Mouse (Mus musculus): ENCODE measurements around the gene Vamp2. TPM values are rescaled to one million over a fixed set of nuclear protein-coding genes. Genes with fewer than 3 reads are reported as not detected.
A peak's percentile ranks its signal among the peaks of the same experiment; 100 is the strongest.

Vamp2 gene
- polyA plus RNA-seq, 1 experiment = 84.4 TPM

DNA sequence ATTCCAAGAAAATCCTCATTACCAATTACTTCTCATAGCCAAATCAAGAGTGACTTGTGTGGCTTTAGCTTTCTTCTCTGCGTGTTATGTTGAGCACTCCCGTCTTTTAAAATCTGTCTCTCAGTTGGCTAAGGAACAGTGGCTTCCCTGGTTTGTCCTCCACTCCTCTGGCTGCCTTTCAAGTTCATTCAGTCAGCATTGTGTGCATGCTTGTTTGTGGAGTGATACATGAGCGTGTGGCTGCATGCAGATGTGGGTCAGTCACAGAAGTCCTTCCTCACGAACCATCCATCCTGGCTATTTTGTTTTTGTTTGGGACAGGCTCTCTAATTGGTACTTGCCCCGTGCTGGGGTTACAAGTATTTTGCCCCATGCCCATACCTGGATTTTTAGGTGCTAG is 11.7 kb upstream of the Vamp2 start:
- no peaks in the 10 kb centered on the region for H3K27me3 ChIP-seq (ENCODE audit: control insufficient read depth, insufficient read depth, low read length)
- no peak overlapping the region for H3K4me3 ChIP-seq (ENCODE audit: low read depth, low read length)
- 79% methylated on average over 5 of the region's 5 CpGs for WGBS
- no peaks in the 10 kb centered on the region for H3K36me3 ChIP-seq (ENCODE audit: control insufficient read depth, insufficient read depth, low read length)
- H3K27ac ChIP-seq (ENCODE audit: insufficient read depth, low read depth, low read length) = no peak overlapping the region
- TF ChIP-seq POLR2A (IDR thresholded peaks at IDR 0.05; ENCODE audit: low read depth, low read length) (no peak), CTCF (IDR thresholded peaks at IDR 0.05; ENCODE audit: extremely low read depth, insufficient read length, insufficient replicate concordance, low read depth, low read length) (no peak)
- peaks cover 11% of the 10 kb centered on the region; the same call in 1 of the 2 replicates for H3K4me1 ChIP-seq (ENCODE audit: control insufficient read depth, insufficient read depth, insufficient read length, low read length)

DNA sequence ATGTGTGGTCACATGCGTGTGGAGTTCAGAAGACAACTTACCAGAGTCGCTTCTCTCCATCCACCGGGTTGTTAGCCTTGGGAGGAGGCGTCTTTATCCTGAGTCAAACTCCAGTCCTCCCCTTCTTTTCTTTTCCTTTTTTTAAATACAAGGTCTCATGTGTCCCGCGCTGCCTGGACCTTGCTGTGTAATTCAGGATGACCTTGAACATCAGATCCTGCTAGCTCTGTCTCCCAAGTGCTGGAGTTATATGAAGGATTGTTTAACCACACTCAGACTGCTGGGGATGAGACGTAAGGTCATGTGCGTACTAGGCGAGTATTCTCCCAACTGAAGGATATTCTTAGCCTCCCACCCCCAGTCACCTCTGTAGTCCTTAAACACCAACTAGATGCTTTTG is 11.0 kb upstream of the Vamp2 start:
- TF ChIP-seq POLR2A (IDR thresholded peaks at IDR 0.05; ENCODE audit: low read depth, low read length) = no peak
- TF ChIP-seq CTCF (IDR thresholded peaks at IDR 0.05; ENCODE audit: extremely low read depth, insufficient read length, insufficient replicate concordance, low read depth, low read length) = no peak
- H3K36me3 ChIP-seq (ENCODE audit: control insufficient read depth, insufficient read depth, low read length) = no peaks in the 10 kb centered on the region
- no peak overlapping the region for H3K27ac ChIP-seq (ENCODE audit: insufficient read depth, low read depth, low read length)
- no peak overlapping the region for H3K4me3 ChIP-seq (ENCODE audit: low read depth, low read length)
- 83% methylated on average over 9 of the region's 9 CpGs for WGBS
- peaks cover 11% of the 10 kb centered on the region; the same call in 1 of the 2 replicates for H3K4me1 ChIP-seq (ENCODE audit: control insufficient read depth, insufficient read depth, insufficient read length, low read length)
- no peaks in the 10 kb centered on the region for H3K27me3 ChIP-seq (ENCODE audit: control insufficient read depth, insufficient read depth, low read length)

GRCm38 (mm10) chr11:69078041-69078440 is 10.2 kb upstream of the Vamp2 start:
- Histone ChIP-seq H3K36me3 (ENCODE audit: control insufficient read depth, insufficient read depth, low read length) (no peaks in the 10 kb centered on the region), H3K27me3 (ENCODE audit: control insufficient read depth, insufficient read depth, low read length) (no peaks in the 10 kb centered on the region), H3K4me1 (ENCODE audit: control insufficient read depth, insufficient read depth, insufficient read length, low read length) (peaks cover 11% of the 10 kb centered on the region; the same call in 1 of the 2 replicates), H3K4me3 (ENCODE audit: low read depth, low read length) (no peak overlapping the region), H3K27ac (ENCODE audit: insufficient read depth, low read depth, low read length) (no peak overlapping the region)
- TF ChIP-seq POLR2A (IDR thresholded peaks at IDR 0.05; ENCODE audit: low read depth, low read length) = no peak
- TF ChIP-seq CTCF (IDR thresholded peaks at IDR 0.05; ENCODE audit: extremely low read depth, insufficient read length, insufficient replicate concordance, low read depth, low read length) = no peak
- 80% methylated on average over 6 of the region's 6 CpGs for WGBS

- WGBS = 62% methylated on average over 5 of the region's 5 CpGs
- 0 out of 2 replicates have a peak overlapping the region, but pooled peaks have one; percentile 50 for H3K27ac ChIP-seq (ENCODE audit: insufficient read depth, low read depth, low read length)
- H3K4me3 ChIP-seq (ENCODE audit: low read depth, low read length) = no peak overlapping the region
- peaks cover 11% of the 10 kb centered on the region; the same call in 1 of the 2 replicates for H3K4me1 ChIP-seq (ENCODE audit: control insufficient read depth, insufficient read depth, insufficient read length, low read length)
- TF ChIP-seq CTCF (IDR thresholded peaks at IDR 0.05; ENCODE audit: extremely low read depth, insufficient read length, insufficient replicate concordance, low read depth, low read length) (no peak), POLR2A (IDR thresholded peaks at IDR 0.05; ENCODE audit: low read depth, low read length) (no peak)
- H3K36me3 ChIP-seq (ENCODE audit: control insufficient read depth, insufficient read depth, low read length) = no peaks in the 10 kb centered on the region
- no peaks in the 10 kb centered on the region for H3K27me3 ChIP-seq (ENCODE audit: control insufficient read depth, insufficient read depth, low read length)
Measured at GRCm38 (mm10) chr11:69078805-69079438, 9.4 kb upstream of the Vamp2 start.

DNA sequence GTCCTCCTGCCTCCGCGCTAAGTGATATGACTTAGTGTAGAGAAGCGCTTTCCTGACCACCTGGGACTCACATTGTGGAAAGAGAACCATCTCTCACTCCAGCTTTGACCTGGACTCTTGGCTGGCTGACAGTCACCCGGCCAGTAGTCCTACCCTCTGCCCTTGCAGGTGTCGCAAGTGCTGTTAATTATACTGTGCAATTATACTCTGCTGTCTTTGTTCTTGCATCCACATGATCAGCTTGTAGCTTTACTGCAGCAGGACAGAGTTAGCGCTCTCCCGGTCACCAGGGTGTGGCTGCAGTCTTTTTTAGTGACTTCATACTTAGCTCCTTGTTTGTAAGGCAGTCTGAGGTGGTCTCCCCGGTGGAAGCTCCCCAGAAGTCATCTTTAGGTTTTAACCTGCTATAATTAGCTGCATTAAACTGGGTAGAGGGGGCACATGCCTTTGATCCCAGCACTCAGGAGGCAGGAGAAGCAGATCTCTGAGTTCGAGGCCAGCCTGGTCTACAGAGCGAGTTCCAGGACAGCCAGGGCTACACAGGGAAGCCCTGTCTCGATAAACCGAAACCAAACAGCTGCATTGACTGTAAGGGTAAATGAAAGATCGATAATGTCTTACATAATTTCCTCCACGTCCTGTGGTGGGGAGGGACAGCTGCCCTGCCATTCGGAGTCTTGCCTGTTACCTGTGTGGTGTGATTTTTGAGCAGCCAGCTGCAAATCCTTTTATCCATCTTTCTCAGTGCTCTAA is 8.0 kb upstream of the Vamp2 start:
- H3K27ac ChIP-seq (ENCODE audit: insufficient read depth, low read depth, low read length) = no peak overlapping the region
- no peak overlapping the region for H3K4me3 ChIP-seq (ENCODE audit: low read depth, low read length)
- no peaks in the 10 kb centered on the region for H3K36me3 ChIP-seq (ENCODE audit: control insufficient read depth, insufficient read depth, low read length)
- no peaks in the 10 kb centered on the region for H3K27me3 ChIP-seq (ENCODE audit: control insufficient read depth, insufficient read depth, low read length)
- peaks cover 11% of the 10 kb centered on the region; the same call in 1 of the 2 replicates for H3K4me1 ChIP-seq (ENCODE audit: control insufficient read depth, insufficient read depth, insufficient read length, low read length)
- TF ChIP-seq POLR2A (IDR thresholded peaks at IDR 0.05; ENCODE audit: low read depth, low read length) = no peak
- no peak for TF ChIP-seq CTCF (IDR thresholded peaks at IDR 0.05; ENCODE audit: extremely low read depth, insufficient read length, insufficient replicate concordance, low read depth, low read length)
- WGBS = 39% methylated on average over 15 of the region's 15 CpGs

GRCm38 (mm10) chr11:69080855-69081222 is 7.5 kb upstream of the Vamp2 start:
- WGBS = 83% methylated on average over 8 of the region's 8 CpGs
- Histone ChIP-seq H3K36me3 (ENCODE audit: control insufficient read depth, insufficient read depth, low read length) (no peaks in the 10 kb centered on the region), H3K27ac (ENCODE audit: insufficient read depth, low read depth, low read length) (no peak overlapping the region), H3K4me1 (ENCODE audit: control insufficient read depth, insufficient read depth, insufficient read length, low read length) (peaks cover 11% of the 10 kb centered on the region; the same call in 1 of the 2 replicates), H3K27me3 (ENCODE audit: control insufficient read depth, insufficient read depth, low read length) (no peaks in the 10 kb centered on the region), H3K4me3 (ENCODE audit: low read depth, low read length) (no peak overlapping the region)
- no peak for TF ChIP-seq POLR2A (IDR thresholded peaks at IDR 0.05; ENCODE audit: low read depth, low read length)
- no peak for TF ChIP-seq CTCF (IDR thresholded peaks at IDR 0.05; ENCODE audit: extremely low read depth, insufficient read length, insufficient replicate concordance, low read depth, low read length)

GRCm38 (mm10) chr11:69081613-69082012 is 6.7 kb upstream of the Vamp2 start:
- peaks cover 11% of the 10 kb centered on the region; the same call in 1 of the 2 replicates for H3K4me1 ChIP-seq (ENCODE audit: control insufficient read depth, insufficient read depth, insufficient read length, low read length)
- H3K36me3 ChIP-seq (ENCODE audit: control insufficient read depth, insufficient read depth, low read length) = no peaks in the 10 kb centered on the region
- H3K27ac ChIP-seq (ENCODE audit: insufficient read depth, low read depth, low read length) = no peak overlapping the region
- no peaks in the 10 kb centered on the region for H3K27me3 ChIP-seq (ENCODE audit: control insufficient read depth, insufficient read depth, low read length)
- WGBS = 80% methylated on average over 7 of the region's 7 CpGs
- H3K4me3 ChIP-seq (ENCODE audit: low read depth, low read length) = no peak overlapping the region
- TF ChIP-seq POLR2A (IDR thresholded peaks at IDR 0.05; ENCODE audit: low read depth, low read length) (no peak), CTCF (IDR thresholded peaks at IDR 0.05; ENCODE audit: extremely low read depth, insufficient read length, insufficient replicate concordance, low read depth, low read length) (no peak)

Data from small intestine, adult 2 months (tissue).